Mouse (Mus musculus): ENCODE measurements at regions not wholly inside any gene's neighbourhood (a gene's known extent, or its start where the extent isn't known, plus 50 kb on each side); places are given as distances from the start of the nearest gene placed in this dataset.

- H3K9me3 ChIP-seq (replicated peaks; ENCODE audit: low read length) = peaks cover 79% of the 10 kb centered on the region
- in situ Hi-C loops (cut with MboI; ENCODE audit: low pct_ligation_motif_present, low pct_unique_long_range_greater_than_20kb, low sequenced_read_pairs) = no loop called here
These were observed 123.4 kb downstream of the Gm11011 start for GRCm38 (mm10) chr2:169464106-169464505.

DNA sequence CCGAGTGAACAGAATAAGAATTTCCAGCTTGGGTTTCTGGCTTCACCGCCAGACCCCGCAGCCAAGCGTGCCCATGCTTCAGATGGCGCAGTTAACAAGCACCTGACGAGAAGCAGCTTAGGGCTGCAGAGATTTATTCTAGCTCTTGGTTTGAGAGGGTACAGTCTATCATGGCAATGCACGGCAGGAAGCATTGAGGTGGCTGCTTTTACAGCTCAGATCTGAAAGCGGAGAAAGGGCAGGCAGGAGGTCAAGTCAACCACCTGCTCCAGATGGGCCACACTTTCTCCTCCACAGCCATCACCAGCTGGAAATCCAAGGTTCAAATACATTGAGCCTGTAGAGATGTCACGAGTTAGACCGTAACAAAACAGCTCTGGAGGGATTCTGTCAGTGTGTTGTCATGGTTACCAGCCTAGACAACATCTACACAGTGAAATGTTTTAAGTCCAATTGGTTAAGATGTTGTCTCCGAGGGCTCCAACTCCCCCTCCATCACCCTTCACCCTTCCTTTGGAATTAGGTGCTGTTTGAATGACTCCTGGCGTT is 126.0 kb downstream of the Gm11011 start:
- dilution Hi-C loops (cut with MboI; ENCODE audit: extremely low pct_ligation_motif_present, extremely low pct_unique_long_range_greater_than_20kb, low sequenced_read_pairs) = no loop called here
- in situ Hi-C loops (cut with MboI; ENCODE audit: low pct_ligation_motif_present, low pct_unique_long_range_greater_than_20kb, low sequenced_read_pairs) = no loop called here
- H3K9ac ChIP-seq (ENCODE audit: insufficient read depth, low read depth) = no peak overlapping the region
- no peak overlapping the region for H3K27ac ChIP-seq (ENCODE audit: insufficient read depth, low read depth)
- no peaks in the 10 kb centered on the region for H3K36me3 ChIP-seq (replicated peaks in 1 of 2; ENCODE audit: control insufficient read depth in 1 of 2, insufficient read depth in 1 of 2, low read length in 1 of 2)
- no peaks in the 10 kb centered on the region for H3K4me1 ChIP-seq (ENCODE audit: control insufficient read depth in 1 of 2, insufficient read depth in 2 of 2)
- TF ChIP-seq SIN3A (IDR thresholded peaks at IDR 0.05; ENCODE audit: low read length) (no peak), MAX (IDR thresholded peaks at IDR 0.05; ENCODE audit: low read length) (no peak), RAD21 (IDR thresholded peaks at IDR 0.05; ENCODE audit: low read depth, low read length) (no peak), CHD2 (IDR thresholded peaks at IDR 0.05; ENCODE audit: low read length) (no peak)
- no peak overlapping the region for H3K4me3 ChIP-seq (replicated peaks in 1 of 3; ENCODE audit: low read depth in 2 of 3, low read length in 2 of 3, poor library complexity in 1 of 3)
- H3K4me2 ChIP-seq (ENCODE audit: insufficient read depth, low read depth, poor library complexity, severe bottlenecking) = no peak overlapping the region
- peaks cover 81% of the 10 kb centered on the region for H3K9me3 ChIP-seq (replicated peaks; ENCODE audit: low read length)
- no peaks in the 10 kb centered on the region for H3K27me3 ChIP-seq (replicated peaks)
- no peaks in the 10 kb centered on the region for H3K79me2 ChIP-seq (replicated peaks; ENCODE audit: control insufficient read depth, extremely low read depth, insufficient read depth, poor library complexity, severe bottlenecking)
- no peak for DNase-seq (ENCODE audit: extremely low read depth)

More at GRCm38 (mm10) chr2:169464106-169464505, 123.4 kb downstream of the Gm11011 start:
- DNase-seq (ENCODE audit: extremely low read depth) = no peak
- Histone ChIP-seq H3K27ac (ENCODE audit: insufficient read depth, low read depth) (no peak overlapping the region), H3K36me3 (replicated peaks in 1 of 2; ENCODE audit: control insufficient read depth in 1 of 2, insufficient read depth in 1 of 2, low read length in 1 of 2) (no peaks in the 10 kb centered on the region), H3K27me3 (replicated peaks) (no peaks in the 10 kb centered on the region), H3K9ac (ENCODE audit: insufficient read depth, low read depth) (no peak overlapping the region), H3K4me3 (replicated peaks in 1 of 3; ENCODE audit: low read depth in 2 of 3, low read length in 2 of 3, poor library complexity in 1 of 3) (no peak overlapping the region), H3K4me2 (ENCODE audit: insufficient read depth, low read depth, poor library complexity, severe bottlenecking) (no peak overlapping the region), H3K79me2 (replicated peaks; ENCODE audit: control insufficient read depth, extremely low read depth, insufficient read depth, poor library complexity, severe bottlenecking) (no peaks in the 10 kb centered on the region), H3K4me1 (ENCODE audit: control insufficient read depth in 1 of 2, insufficient read depth in 2 of 2) (no peaks in the 10 kb centered on the region)
- dilution Hi-C loops (cut with MboI; ENCODE audit: extremely low pct_ligation_motif_present, extremely low pct_unique_long_range_greater_than_20kb, low sequenced_read_pairs) = no loop called here
- TF ChIP-seq UBTF (IDR thresholded peaks at IDR 0.05; ENCODE audit: low read depth, low read length) (no peak), SMC3 (IDR thresholded peaks at IDR 0.05; ENCODE audit: low read depth, low read length) (no peak), JUND (conservative IDR thresholded peaks at IDR 0.05; ENCODE audit: low read depth, low read length) (no peak), BHLHE40 (IDR thresholded peaks at IDR 0.05; ENCODE audit: low read depth, low read length) (no peak), ZC3H11A (IDR thresholded peaks at IDR 0.05; ENCODE audit: low read depth, low read length) (no peak), E2F4 (IDR thresholded peaks at IDR 0.05; ENCODE audit: insufficient replicate concordance, low read depth, low read length) (no peak), CTCF (conservative IDR thresholded peaks at IDR 0.05 in 1 of 2, IDR thresholded peaks at IDR 0.05 in 1 of 2; ENCODE audit: low read depth in 2 of 2, low read length in 2 of 2) (no peak), TCF12 (IDR thresholded peaks at IDR 0.05; ENCODE audit: low read depth, low read length) (no peak), EP300 (IDR thresholded peaks at IDR 0.05; ENCODE audit: low read length) (no peak), USF1 (IDR thresholded peaks at IDR 0.05; ENCODE audit: low read depth, low read length) (no peak), HCFC1 (IDR thresholded peaks at IDR 0.05; ENCODE audit: low read depth, low read length) (no peak), MAFK (IDR thresholded peaks at IDR 0.05; ENCODE audit: insufficient replicate concordance, low read length) (no peak), ZNF384 (IDR thresholded peaks at IDR 0.05; ENCODE audit: low read depth, low read length) (no peak), IRF4 (IDR thresholded peaks at IDR 0.05; ENCODE audit: low read depth, low read length) (no peak)

All from CH12.LX (cell line).